Mouse (Mus musculus) thymus, adult 2 months (tissue): ENCODE data around the gene Atp5mpl.

Experiments
- CTCF ChIP-seq: fragments of 200-500 bp; IDR thresholded peaks from 2 replicates; pipeline ENCODE4 v1.5.1; 2012; ENCODE audit warnings: mild to moderate bottlenecking, control low read depth, low read length, moderate library complexity, borderline replicate concordance; ENCODE audit not compliant: control insufficient read depth, poor library complexity, insufficient read depth; ENCODE audit errors: extremely low read depth
- POLR2A ChIP-seq: fragments of 200-500 bp; IDR thresholded peaks from 2 replicates; pipeline ENCODE4 v1.6.1; 2012; ENCODE audit warnings: mild to moderate bottlenecking, low read length, control low read depth, moderate library complexity; ENCODE audit not compliant: control insufficient read depth, poor library complexity, insufficient read depth; ENCODE audit errors: extremely low read depth

- no peak for TF ChIP-seq POLR2A
- no peak for TF ChIP-seq CTCF
Measured at GRCm38 (mm10) chr12:111972504-111972903, 5.7 kb upstream of the Atp5mpl start.
